Mouse (Mus musculus): ENCODE data around the gene F2. TPM values are rescaled to one million over a fixed set of nuclear protein-coding genes. Genes with fewer than 3 reads are reported as not detected.

F2 gene
- polyA plus RNA-seq, 2 experiments from 2014 or later: 0.23 to 0.38 TPM

Other genes starting within 250 kb of the F2 start
- 10 to 100 TPM; 40.3 to 55.7 TPM for gene 1110051M20Rik, start 191.7 kb downstream of the F2 start, polyA plus RNA-seq (2017; shearing (Covaris generic))
- gene Lrp4, start 178.9 kb downstream of the F2 start, polyA plus RNA-seq (2017; shearing (Covaris generic)): under 1 TPM; 0.10 to 0.19 TPM
- 10 to 100 TPM; 44.5 to 62.8 TPM for gene Ckap5, start 109.7 kb downstream of the F2 start, polyA plus RNA-seq (2017; shearing (Covaris generic))
- gene Zfp408, start 13.4 kb upstream of the F2 start, polyA plus RNA-seq (2017; shearing (Covaris generic)): 10 to 100 TPM; 10.8 to 22.1 TPM
- 100 to 1,000 TPM; 160 to 256 TPM for gene Arhgap1, start 13.4 kb upstream of the F2 start, polyA plus RNA-seq (2017; shearing (Covaris generic))
- gene Atg13, start 74.2 kb upstream of the F2 start, polyA plus RNA-seq (2017; shearing (Covaris generic)): 10 to 100 TPM; 28.7 to 34.9 TPM
- 10 to 100 TPM; 16.2 to 21.4 TPM for gene Harbi1, start 74.4 kb upstream of the F2 start, polyA plus RNA-seq (2017; shearing (Covaris generic))
- 10 to 100 TPM; 31.0 to 58.3 TPM for gene Ambra1, start 93.7 kb upstream of the F2 start, polyA plus RNA-seq (2017; shearing (Covaris generic))